Mouse (Mus musculus) forebrain, embryonic 15.5 days (tissue): ENCODE measurements around the gene Gpr89. TPM values are rescaled to one million over a fixed set of nuclear protein-coding genes. Genes with fewer than 3 reads are reported as not detected.

ENCODE experiments used
- ATAC-seq: fragments of 200-750 bp; cut with Nextera tagmentation; replicated peaks from 2 replicates; pipeline ENCODE4 v1.8.0; 2017; ENCODE audit warnings: mild to moderate bottlenecking, moderate TSS enrichment, moderate library complexity
- H3K27ac ChIP-seq: fragments of 300-500 bp; sonication (generic); replicated peaks from 2 replicates; pipeline ENCODE4 v1.5.1; 2015; ENCODE audit warnings: mild to moderate bottlenecking, inconsistent platforms
- H3K27me3 ChIP-seq: fragments of 300-500 bp; sonication (generic); 2 replicates; pipeline ENCODE4 v1.6.1; 2015; ENCODE audit warnings: inconsistent platforms
- H3K36me3 ChIP-seq: fragments of 300-500 bp; sonication (generic); 2 replicates; pipeline ENCODE4 v1.6.1; 2015; ENCODE audit warnings: mild to moderate bottlenecking, inconsistent platforms
- H3K4me1 ChIP-seq: fragments of 300-500 bp; sonication (generic); 2 replicates; pipeline ENCODE4 v1.6.1; 2015; ENCODE audit warnings: inconsistent platforms
- H3K4me2 ChIP-seq: fragments of 300-500 bp; sonication (generic); replicated peaks from 2 replicates; pipeline ENCODE4 v1.6.1; 2015; ENCODE audit warnings: mild to moderate bottlenecking, inconsistent platforms
- H3K4me3 ChIP-seq: fragments of 300-500 bp; sonication (generic); 2 replicates; pipeline ENCODE4 v1.5.1; 2015; ENCODE audit warnings: mild to moderate bottlenecking, inconsistent platforms
- H3K9ac ChIP-seq: fragments of 300-500 bp; sonication (generic); replicated peaks from 2 replicates; pipeline ENCODE4 v1.6.1; 2015; ENCODE audit warnings: mild to moderate bottlenecking, inconsistent platforms
- H3K9me3 ChIP-seq: fragments of 300-500 bp; sonication (generic); 2 replicates; pipeline ENCODE4 v1.6.1; 2016; ENCODE audit warnings: inconsistent platforms
- WGBS: fragments of 180-500 bp; shearing (Covaris S2); methylation state at CpG from one replicate; pipeline ENCODE4 v1.1.7; 2015; ENCODE audit warnings: mixed read lengths; 5-methylcytosine and 5-hydroxymethylcytosine counted together
- polyA plus RNA-seq: library from polyadenylated mRNA; unstranded; fragments of >200 nt; fragmentation: Nextera tagmentation; extraction: Ambion mirVana; gene quantifications from 2 replicates; pipeline ENCODE4 v1.2.1, GENCODE M21; 2015

Gpr89 gene
- polyA plus RNA-seq, 1 experiment from 2014 or later = 36.3 TPM

- Histone ChIP-seq H3K9ac (no peak overlapping the region), H3K4me3 (no peak overlapping the region), H3K4me2 (no peak overlapping the region), H3K36me3 (peaks cover 41% of the 10 kb centered on the region), H3K4me1 (no peaks in the 10 kb centered on the region), H3K9me3 (no peaks in the 10 kb centered on the region), H3K27me3 (no peaks in the 10 kb centered on the region), H3K27ac (no peak overlapping the region)
- ATAC-seq = no peak
- WGBS = 90% methylated on average over 3 of the region's 3 CpGs
Measured at GRCm38 (mm10) chr3:96867863-96868262, 37.3 kb downstream of the Gpr89 start.

- Histone ChIP-seq H3K36me3 (no peaks in the 10 kb centered on the region), H3K9me3 (no peaks in the 10 kb centered on the region), H3K27me3 (no peaks in the 10 kb centered on the region), H3K4me2 (no peak overlapping the region), H3K4me3 (no peak overlapping the region), H3K4me1 (no peaks in the 10 kb centered on the region), H3K9ac (no peak overlapping the region), H3K27ac (no peak overlapping the region)
- ATAC-seq = no peak
- 88% methylated on average over 5 of the region's 5 CpGs for WGBS
Measured at GRCm38 (mm10) chr3:96860498-96860897, 44.6 kb downstream of the Gpr89 start.

- Histone ChIP-seq H3K4me2 (no peak overlapping the region), H3K4me3 (no peak overlapping the region), H3K9me3 (no peaks in the 10 kb centered on the region), H3K36me3 (no peaks in the 10 kb centered on the region), H3K27me3 (no peaks in the 10 kb centered on the region), H3K4me1 (no peaks in the 10 kb centered on the region), H3K9ac (no peak overlapping the region), H3K27ac (no peak overlapping the region)
- 73% methylated on average over 3 of the region's 3 CpGs for WGBS
- no peak for ATAC-seq
Measured at GRCm38 (mm10) chr3:96855833-96856232, 49.3 kb downstream of the Gpr89 start.

GRCm38 (mm10) chr3:96854376-96854775 lies 50.8 kb downstream of the Gpr89 start:
- 95% methylated on average over 4 of the region's 4 CpGs for WGBS
- no peaks in the 10 kb centered on the region for H3K9me3 ChIP-seq

GRCm38 (mm10) chr3:96852561-96852960 lies 52.6 kb downstream of the Gpr89 start:
- WGBS = 81% methylated on average over 6 of the region's 6 CpGs
- Histone ChIP-seq H3K9ac (no peak overlapping the region), H3K9me3 (no peaks in the 10 kb centered on the region), H3K36me3 (no peaks in the 10 kb centered on the region), H3K27ac (no peak overlapping the region), H3K4me1 (no peaks in the 10 kb centered on the region), H3K4me2 (no peak overlapping the region), H3K27me3 (no peaks in the 10 kb centered on the region), H3K4me3 (no peak overlapping the region)
- ATAC-seq = no peak

More at GRCm38 (mm10) chr3:96854376-96854775, 50.8 kb downstream of the Gpr89 start:
- Histone ChIP-seq H3K4me2 (no peak overlapping the region), H3K27me3 (no peaks in the 10 kb centered on the region), H3K9ac (no peak overlapping the region), H3K4me1 (no peaks in the 10 kb centered on the region), H3K27ac (no peak overlapping the region), H3K4me3 (no peak overlapping the region), H3K36me3 (no peaks in the 10 kb centered on the region)
- ATAC-seq = no peak

- no peak overlapping the region for H3K4me2 ChIP-seq
- no peak for ATAC-seq
- no peak overlapping the region for H3K9ac ChIP-seq
- no peaks in the 10 kb centered on the region for H3K36me3 ChIP-seq
- no peaks in the 10 kb centered on the region for H3K9me3 ChIP-seq
- no peaks in the 10 kb centered on the region for H3K4me1 ChIP-seq
- no peak overlapping the region for H3K4me3 ChIP-seq
- H3K27ac ChIP-seq = no peak overlapping the region
- 67% methylated on average over 2 of the region's 2 CpGs for WGBS
- no peaks in the 10 kb centered on the region for H3K27me3 ChIP-seq
Measured at GRCm38 (mm10) chr3:96849168-96849727, 55.9 kb downstream of the Gpr89 start.

- H3K27ac ChIP-seq = no peak overlapping the region
- H3K9ac ChIP-seq = no peak overlapping the region
- H3K36me3 ChIP-seq = no peaks in the 10 kb centered on the region
- H3K9me3 ChIP-seq = no peaks in the 10 kb centered on the region
- H3K4me2 ChIP-seq = no peak overlapping the region
- ATAC-seq = no peak
- no peaks in the 10 kb centered on the region for H3K4me1 ChIP-seq
- H3K4me3 ChIP-seq = no peak overlapping the region
- no peaks in the 10 kb centered on the region for H3K27me3 ChIP-seq
- WGBS = 95% methylated on average over 7 of the region's 8 CpGs
Measured at GRCm38 (mm10) chr3:96848470-96848869, 56.7 kb downstream of the Gpr89 start.

GRCm38 (mm10) chr3:96847661-96848060 lies 57.5 kb downstream of the Gpr89 start:
- H3K9ac ChIP-seq = no peak overlapping the region
- WGBS = 56% methylated on average over 6 of the region's 6 CpGs

GRCm38 (mm10) chr3:96846985-96847384 lies 58.2 kb downstream of the Gpr89 start:
- Histone ChIP-seq H3K27ac (no peak overlapping the region), H3K4me3 (no peak overlapping the region), H3K36me3 (no peaks in the 10 kb centered on the region), H3K4me2 (no peak overlapping the region), H3K9ac (no peak overlapping the region), H3K27me3 (no peaks in the 10 kb centered on the region), H3K9me3 (no peaks in the 10 kb centered on the region), H3K4me1 (no peaks in the 10 kb centered on the region)
- no peak for ATAC-seq
- 86% methylated on average over 12 of the region's 12 CpGs for WGBS

More at GRCm38 (mm10) chr3:96847661-96848060, 57.5 kb downstream of the Gpr89 start:
- Histone ChIP-seq H3K4me1 (no peaks in the 10 kb centered on the region), H3K4me3 (no peak overlapping the region), H3K9me3 (no peaks in the 10 kb centered on the region), H3K36me3 (no peaks in the 10 kb centered on the region), H3K4me2 (no peak overlapping the region), H3K27ac (no peak overlapping the region), H3K27me3 (no peaks in the 10 kb centered on the region)
- no peak for ATAC-seq

GRCm38 (mm10) chr3:96845806-96846205 lies 59.3 kb downstream of the Gpr89 start:
- WGBS = 86% methylated on average over 9 of the region's 9 CpGs
- H3K4me1 ChIP-seq = no peaks in the 10 kb centered on the region
- no peaks in the 10 kb centered on the region for H3K36me3 ChIP-seq

GRCm38 (mm10) chr3:96845191-96845590 lies 60.0 kb downstream of the Gpr89 start:
- no peaks in the 10 kb centered on the region for H3K4me1 ChIP-seq
- H3K27me3 ChIP-seq = no peaks in the 10 kb centered on the region
- H3K36me3 ChIP-seq = no peaks in the 10 kb centered on the region
- WGBS = 93% methylated on average over 6 of the region's 6 CpGs
- no peak for ATAC-seq
- H3K4me3 ChIP-seq = no peak overlapping the region
- H3K9ac ChIP-seq = no peak overlapping the region
- H3K9me3 ChIP-seq = no peaks in the 10 kb centered on the region
- no peak overlapping the region for H3K4me2 ChIP-seq
- no peak overlapping the region for H3K27ac ChIP-seq

More at GRCm38 (mm10) chr3:96845806-96846205, 59.3 kb downstream of the Gpr89 start:
- ATAC-seq = no peak
- Histone ChIP-seq H3K27ac (no peak overlapping the region), H3K4me3 (no peak overlapping the region), H3K9me3 (no peaks in the 10 kb centered on the region), H3K4me2 (no peak overlapping the region), H3K27me3 (no peaks in the 10 kb centered on the region), H3K9ac (no peak overlapping the region)

GRCm38 (mm10) chr3:96838996-96839645 lies 66.0 kb downstream of the Gpr89 start:
- H3K9ac ChIP-seq = no peak overlapping the region
- H3K27me3 ChIP-seq = no peaks in the 10 kb centered on the region
- no peak for ATAC-seq
- H3K4me2 ChIP-seq = no peak overlapping the region
- no peaks in the 10 kb centered on the region for H3K9me3 ChIP-seq
- H3K4me1 ChIP-seq = no peaks in the 10 kb centered on the region
- no peak overlapping the region for H3K4me3 ChIP-seq
- no peaks in the 10 kb centered on the region for H3K36me3 ChIP-seq
- no peak overlapping the region for H3K27ac ChIP-seq
- 87% methylated on average over 7 of the region's 7 CpGs for WGBS

GRCm38 (mm10) chr3:96836414-96836813 lies 68.7 kb downstream of the Gpr89 start:
- H3K36me3 ChIP-seq = no peaks in the 10 kb centered on the region
- no peak overlapping the region for H3K9ac ChIP-seq
- WGBS = 71% methylated on average over 2 of the region's 2 CpGs
- no peak overlapping the region for H3K27ac ChIP-seq
- no peak overlapping the region for H3K4me3 ChIP-seq
- no peak for ATAC-seq
- no peak overlapping the region for H3K4me2 ChIP-seq
- H3K9me3 ChIP-seq = no peaks in the 10 kb centered on the region
- no peaks in the 10 kb centered on the region for H3K27me3 ChIP-seq
- no peaks in the 10 kb centered on the region for H3K4me1 ChIP-seq
